Mouse (Mus musculus) limb, embryonic 13.5 days (tissue): ENCODE results near the gene Gm49396. TPM values are rescaled to one million over a fixed set of nuclear protein-coding genes. Genes with fewer than 3 reads are reported as not detected.

Experiments
- ATAC-seq: fragments of 200-750 bp; cut with Nextera tagmentation; 2 replicates; pipeline ENCODE4 v1.8.0; 2017; ENCODE audit warnings: low read depth, moderate number of reproducible peaks, moderate TSS enrichment; ENCODE audit not compliant: low FRiP score
- H3K27ac ChIP-seq: fragments of 300-500 bp; sonication (generic); 2 replicates; pipeline ENCODE4 v1.5.1; 2015; ENCODE audit warnings: inconsistent platforms, mild to moderate bottlenecking, moderate library complexity
- H3K27me3 ChIP-seq: fragments of 300-500 bp; sonication (generic); 2 replicates; pipeline ENCODE4 v1.6.1; 2015; ENCODE audit warnings: mild to moderate bottlenecking, inconsistent platforms
- H3K36me3 ChIP-seq: fragments of 300-500 bp; sonication (generic); 2 replicates; pipeline ENCODE4 v1.6.1; 2015; ENCODE audit warnings: inconsistent platforms, mild to moderate bottlenecking, moderate library complexity
- H3K4me1 ChIP-seq: fragments of 300-500 bp; sonication (generic); 2 replicates; pipeline ENCODE4 v1.6.1; 2015; ENCODE audit warnings: inconsistent platforms
- H3K4me2 ChIP-seq: fragments of 300-500 bp; sonication (generic); replicated peaks from 2 replicates; pipeline ENCODE4 v1.6.1; 2015; ENCODE audit warnings: inconsistent platforms, mild to moderate bottlenecking, moderate library complexity
- H3K4me3 ChIP-seq: fragments of 300-500 bp; sonication (generic); 2 replicates; pipeline ENCODE4 v1.5.1; 2015; ENCODE audit warnings: moderate library complexity, mild to moderate bottlenecking, inconsistent platforms
- H3K9ac ChIP-seq: fragments of 300-500 bp; sonication (generic); 2 replicates; pipeline ENCODE4 v1.6.1; 2015; ENCODE audit warnings: mild to moderate bottlenecking, inconsistent platforms
- H3K9me3 ChIP-seq: fragments of 300-500 bp; sonication (generic); 2 replicates; pipeline ENCODE4 v1.6.1; 2016; ENCODE audit warnings: inconsistent platforms
- WGBS: fragments of 180-500 bp; shearing (Covaris S2); methylation state at CpG from one replicate; pipeline ENCODE4 v1.1.7; 2015; 5-methylcytosine and 5-hydroxymethylcytosine counted together
- polyA plus RNA-seq: library from polyadenylated mRNA; unstranded; fragments of >200 nt; fragmentation: Nextera tagmentation; extraction: Ambion mirVana; gene quantifications from 2 replicates; pipeline ENCODE4 v1.2.1, GENCODE M21; 2015

Gene Gm49396
- polyA plus RNA-seq, 1 experiment from 2014 or later, result 14.1 TPM

DNA sequence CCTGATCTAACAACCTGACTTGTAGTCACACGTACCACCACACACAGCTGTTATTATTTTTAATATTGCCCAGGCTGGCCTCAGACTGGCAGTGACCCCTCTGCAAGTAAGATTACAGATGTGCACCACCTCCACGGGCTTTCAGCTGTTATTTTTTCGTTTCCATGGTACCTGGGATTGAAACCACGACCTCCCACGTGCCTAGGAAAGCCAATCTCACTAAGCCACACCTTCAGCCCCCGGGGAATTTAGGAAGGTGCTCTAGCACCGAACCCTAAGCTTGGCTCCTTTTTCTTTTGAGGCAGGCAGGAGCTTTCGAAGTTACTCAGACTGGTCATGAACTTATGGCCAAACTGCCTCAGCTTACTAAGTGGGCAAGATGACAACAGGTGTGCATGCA lies 41.3 kb downstream of the Gm49396 start:
- no peak overlapping the region for H3K27ac ChIP-seq
- no peak overlapping the region for H3K4me3 ChIP-seq
- H3K27me3 ChIP-seq, result no peaks in the 10 kb centered on the region
- no peak for ATAC-seq
- H3K9me3 ChIP-seq, result no peaks in the 10 kb centered on the region
- 0 out of 2 replicates have a peak overlapping the region, but pooled peaks have one; percentile 19 for H3K9ac ChIP-seq
- H3K4me2 ChIP-seq, result no peak overlapping the region
- WGBS, result 51% methylated on average over 8 of the region's 8 CpGs
- H3K4me1 ChIP-seq, result no peaks in the 10 kb centered on the region
- H3K36me3 ChIP-seq, result no peaks in the 10 kb centered on the region

DNA sequence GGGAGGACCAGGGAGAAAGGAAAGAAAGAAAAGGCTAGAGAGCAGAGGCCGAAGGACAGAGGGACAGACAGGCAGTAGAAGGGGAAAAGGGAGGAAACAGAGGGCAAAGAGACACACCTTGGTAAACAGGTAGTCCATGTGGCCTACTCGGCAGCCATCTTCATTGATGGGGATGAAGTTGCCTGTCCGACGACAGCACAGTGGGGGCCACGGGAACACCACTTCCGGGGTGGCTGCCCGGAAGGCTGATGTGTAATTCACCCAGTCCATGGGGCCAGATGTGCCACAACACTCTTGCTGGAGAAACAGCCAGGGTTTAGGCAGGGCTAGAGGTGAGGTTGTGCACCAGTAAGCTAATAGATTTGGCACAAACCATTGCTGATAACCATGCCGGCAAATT lies 41.8 kb downstream of the Gm49396 start:
- H3K36me3 ChIP-seq, result no peaks in the 10 kb centered on the region
- WGBS, result 85% methylated on average over 8 of the region's 8 CpGs

DNA sequence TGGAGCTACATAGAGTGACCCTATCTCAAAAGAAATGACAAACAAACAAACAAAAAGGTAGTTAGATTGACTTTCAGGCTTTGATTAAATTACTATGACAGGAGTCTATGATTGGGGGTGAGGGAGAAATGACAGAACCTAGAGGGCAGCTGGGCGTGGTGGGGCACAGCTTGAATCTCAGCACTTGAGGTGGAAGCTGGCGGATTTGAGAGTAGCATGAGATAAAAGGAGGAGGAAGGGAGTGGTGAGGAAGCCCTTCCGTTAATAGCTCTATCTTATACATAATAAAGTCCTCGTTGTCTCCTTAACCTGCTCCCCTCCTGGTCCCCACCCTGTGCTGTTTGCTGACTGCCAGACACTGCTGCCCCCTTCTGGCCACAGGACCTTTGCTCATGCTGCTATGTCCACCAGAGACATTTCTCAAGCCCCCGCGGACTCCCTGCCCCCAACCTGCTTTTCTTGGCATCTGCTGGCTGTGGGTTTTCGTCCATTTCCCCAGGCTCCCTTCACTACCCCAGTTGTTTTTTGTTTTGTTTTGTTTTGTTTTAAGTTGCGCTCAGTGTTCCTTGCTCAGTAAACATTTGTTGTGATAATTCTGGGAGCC lies 44.7 kb downstream of the Gm49396 start:
- no peak for ATAC-seq
- WGBS, result 23% methylated on average over 8 of the region's 8 CpGs
- Histone ChIP-seq H3K36me3 (no peaks in the 10 kb centered on the region), H3K27me3 (no peaks in the 10 kb centered on the region), H3K9me3 (no peaks in the 10 kb centered on the region), H3K4me2 (no peak overlapping the region), H3K27ac (no peak overlapping the region), H3K4me3 (no peak overlapping the region), H3K9ac (no peak overlapping the region), H3K4me1 (no peaks in the 10 kb centered on the region)

More for the DNA sequence above, 41.8 kb downstream of the Gm49396 start:
- Histone ChIP-seq H3K4me1 (no peaks in the 10 kb centered on the region), H3K9ac (0 out of 2 replicates have a peak overlapping the region, but pooled peaks have one; percentile 19), H3K27ac (no peak overlapping the region), H3K4me2 (no peak overlapping the region), H3K27me3 (no peaks in the 10 kb centered on the region), H3K9me3 (no peaks in the 10 kb centered on the region), H3K4me3 (no peak overlapping the region)
- no peak for ATAC-seq

GRCm38 (mm10) chr7:30608476-30608875 lies 45.3 kb downstream of the Gm49396 start:
- H3K36me3 ChIP-seq, result no peaks in the 10 kb centered on the region
- no peak overlapping the region for H3K4me2 ChIP-seq
- no peak overlapping the region for H3K4me3 ChIP-seq
- H3K27ac ChIP-seq, result no peak overlapping the region
- H3K9me3 ChIP-seq, result no peaks in the 10 kb centered on the region
- H3K9ac ChIP-seq, result no peak overlapping the region
- H3K27me3 ChIP-seq, result no peaks in the 10 kb centered on the region
- no peaks in the 10 kb centered on the region for H3K4me1 ChIP-seq
- no peak for ATAC-seq
- WGBS, result 47% methylated on average over 16 of the region's 16 CpGs

DNA sequence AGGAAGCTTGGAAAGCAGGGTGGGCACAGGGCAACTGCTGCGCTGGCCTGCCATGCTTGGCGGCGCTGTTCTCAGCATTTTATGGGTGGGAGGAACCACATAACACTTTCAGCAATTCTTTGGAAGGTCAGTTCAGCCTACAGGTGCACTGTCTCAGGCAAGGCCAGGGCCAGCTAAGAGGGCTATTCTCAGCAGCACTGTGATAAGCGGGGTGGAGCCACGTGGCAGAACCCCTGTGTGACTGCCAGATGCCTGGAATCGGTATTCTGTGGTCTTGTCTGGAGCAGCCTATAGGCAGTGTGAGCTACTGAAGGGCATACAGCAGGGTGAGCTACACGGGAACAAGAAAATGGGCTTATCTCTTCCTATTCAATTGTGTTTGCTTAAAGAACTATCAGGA lies 46.9 kb downstream of the Gm49396 start:
- Histone ChIP-seq H3K4me1 (no peaks in the 10 kb centered on the region), H3K4me3 (no peak overlapping the region), H3K4me2 (no peak overlapping the region), H3K27ac (no peak overlapping the region), H3K36me3 (0 out of 2 replicates have a peak, but pooled peaks cover 1% of the 10 kb centered on the region), H3K27me3 (no peaks in the 10 kb centered on the region), H3K9me3 (no peaks in the 10 kb centered on the region; the same call in 1 of the 2 replicates), H3K9ac (no peak overlapping the region)
- ATAC-seq, result no peak
- 63% methylated on average over 7 of the region's 7 CpGs for WGBS

- H3K9me3 ChIP-seq, result no peaks in the 10 kb centered on the region; the same call in 1 of the 2 replicates
- H3K4me2 ChIP-seq, result no peak within 1 kb of the TSS
- H3K4me3 ChIP-seq, result no peak within 1 kb of the TSS
- no peak within 1 kb of the TSS for H3K9ac ChIP-seq
- H3K27ac ChIP-seq, result no peak within 1 kb of the TSS
- 51% methylated on average over 8 of the region's 8 CpGs for WGBS
- H3K4me1 ChIP-seq, result no peaks in the 10 kb centered on the region
- no peak for ATAC-seq
- H3K36me3 ChIP-seq, result peaks cover 29% of the 10 kb centered on the region
- no peaks in the 10 kb centered on the region for H3K27me3 ChIP-seq
These were observed 49.7 kb downstream of the Gm49396 start, which contains the start of gene Upk1a for GRCm38 (mm10) chr7:30612654-30613402. Gene Upk1a, minus strand, starts transcription at chr7:30612847.

GRCm38 (mm10) chr7:30613529-30614112 lies 50.5 kb downstream of the Gm49396 start:
- peaks cover 37% of the 10 kb centered on the region for H3K36me3 ChIP-seq

DNA sequence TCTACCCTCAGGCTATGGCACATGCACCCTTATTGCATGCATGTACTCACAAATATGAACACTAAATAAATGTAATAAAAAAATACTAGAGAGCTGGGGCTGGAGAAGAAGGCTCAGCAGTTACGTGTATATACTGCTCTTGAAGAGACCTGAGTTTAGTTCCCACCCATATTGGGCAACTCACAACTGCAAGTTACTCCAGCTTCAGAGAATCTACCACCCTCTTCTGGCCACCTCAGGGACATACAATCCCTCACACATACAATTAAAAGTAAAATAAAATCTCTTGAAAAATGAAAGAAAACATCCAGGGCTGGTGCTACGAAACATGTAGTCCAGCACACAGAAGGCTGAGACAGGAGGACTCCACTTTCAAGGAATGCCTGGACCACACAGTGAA lies 51.3 kb downstream of the Gm49396 start:
- Histone ChIP-seq H3K4me1 (no peaks in the 10 kb centered on the region), H3K36me3 (peaks cover 45% of the 10 kb centered on the region), H3K9me3 (no peaks in the 10 kb centered on the region; the same call in 1 of the 2 replicates), H3K9ac (no peak overlapping the region), H3K4me2 (no peak overlapping the region), H3K4me3 (no peak overlapping the region), H3K27ac (no peak overlapping the region), H3K27me3 (no peaks in the 10 kb centered on the region)
- 84% methylated on average over 2 of the region's 2 CpGs for WGBS
- ATAC-seq, result no peak

More at GRCm38 (mm10) chr7:30613529-30614112, 50.5 kb downstream of the Gm49396 start:
- no peaks in the 10 kb centered on the region for H3K4me1 ChIP-seq
- H3K9ac ChIP-seq, result no peak overlapping the region
- WGBS, result 23% methylated on average over 14 of the region's 14 CpGs
- no peak for ATAC-seq
- no peak overlapping the region for H3K4me3 ChIP-seq
- no peak overlapping the region for H3K4me2 ChIP-seq
- no peak overlapping the region for H3K27ac ChIP-seq
- no peaks in the 10 kb centered on the region; the same call in 1 of the 2 replicates for H3K9me3 ChIP-seq
- H3K27me3 ChIP-seq, result no peaks in the 10 kb centered on the region

DNA sequence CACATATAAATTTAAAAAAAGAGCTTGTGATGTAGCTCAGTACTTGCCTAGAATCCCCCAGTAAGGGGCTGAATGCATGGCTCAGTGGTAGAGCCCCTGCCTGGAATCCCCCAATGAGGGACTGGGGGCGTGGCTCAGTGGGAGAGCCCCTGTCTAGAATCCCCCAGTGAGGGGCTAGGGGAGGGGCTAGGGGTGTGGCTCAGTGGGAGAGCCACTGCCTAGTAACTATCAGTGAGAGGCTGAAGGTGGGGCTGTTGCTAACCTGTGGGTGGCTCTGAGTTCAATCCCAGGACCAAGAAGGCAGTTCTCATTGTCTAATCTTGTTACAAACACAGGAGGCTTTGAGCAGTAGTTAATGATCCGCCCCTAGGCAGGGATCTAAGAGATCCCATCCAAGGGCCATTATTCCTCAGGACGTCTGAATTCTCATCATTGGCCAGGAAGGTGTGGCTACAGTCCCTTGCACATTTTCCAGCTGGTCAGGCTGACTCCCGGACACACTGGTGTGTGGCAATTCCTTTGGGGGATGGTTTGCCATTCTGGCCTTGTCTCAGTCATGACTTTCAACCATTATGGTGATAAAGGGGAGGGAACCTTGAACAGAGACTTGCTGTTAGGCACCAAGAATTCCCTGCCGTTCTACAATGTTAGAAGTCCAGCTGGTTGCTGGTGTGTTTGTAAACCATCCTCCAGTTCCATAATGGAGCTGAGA lies 52.1 kb downstream of the Gm49396 start:
- WGBS, result 58% methylated on average over 5 of the region's 5 CpGs
- no peak overlapping the region for H3K4me3 ChIP-seq
- ATAC-seq, result no peak
- no peaks in the 10 kb centered on the region for H3K4me1 ChIP-seq
- H3K36me3 ChIP-seq, result peaks cover 52% of the 10 kb centered on the region
- no peaks in the 10 kb centered on the region for H3K27me3 ChIP-seq
- H3K4me2 ChIP-seq, result no peak overlapping the region
- H3K9ac ChIP-seq, result no peak overlapping the region
- no peak overlapping the region for H3K27ac ChIP-seq
- H3K9me3 ChIP-seq, result no peaks in the 10 kb centered on the region; the same call in 1 of the 2 replicates
